Mouse (Mus musculus): ENCODE measurements around the gene Yes1.
"Not testable (repeated sequence)": the region's sequence is repeated elsewhere in the genome, so short reads cannot be mapped to it uniquely, and the experiment has no call there.

Yes1 gene

GRCm38 (mm10) chr5:32610801-32611340, at the start of gene Yes1:
Gene Yes1, plus strand, starts transcription at chr5:32611171.
- peak; percentile 75 for DNase-seq (ENCODE audit: low read depth, low spot score)

DNA sequence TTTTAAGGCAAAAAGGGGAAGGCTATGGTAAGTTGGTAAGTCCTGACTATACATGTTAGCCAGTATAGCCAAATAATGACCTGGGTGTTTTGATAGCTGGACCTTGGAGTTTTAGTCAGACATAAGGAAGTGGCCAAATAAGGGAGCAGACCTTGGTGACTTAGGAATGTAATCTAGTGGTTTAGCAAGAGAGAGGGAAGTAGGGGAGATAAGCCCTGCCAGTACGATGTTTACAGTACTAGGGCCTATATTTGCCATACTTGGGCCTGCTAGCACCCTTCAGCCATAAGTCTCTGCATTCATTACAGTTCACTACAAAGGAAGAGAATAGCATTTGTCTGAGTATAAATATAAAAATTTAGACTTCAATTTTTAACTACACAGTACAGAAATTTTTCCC, 46.3 kb upstream of the Yes1 start:
- no peak for DNase-seq (ENCODE audit: low read depth, low spot score)

DNA sequence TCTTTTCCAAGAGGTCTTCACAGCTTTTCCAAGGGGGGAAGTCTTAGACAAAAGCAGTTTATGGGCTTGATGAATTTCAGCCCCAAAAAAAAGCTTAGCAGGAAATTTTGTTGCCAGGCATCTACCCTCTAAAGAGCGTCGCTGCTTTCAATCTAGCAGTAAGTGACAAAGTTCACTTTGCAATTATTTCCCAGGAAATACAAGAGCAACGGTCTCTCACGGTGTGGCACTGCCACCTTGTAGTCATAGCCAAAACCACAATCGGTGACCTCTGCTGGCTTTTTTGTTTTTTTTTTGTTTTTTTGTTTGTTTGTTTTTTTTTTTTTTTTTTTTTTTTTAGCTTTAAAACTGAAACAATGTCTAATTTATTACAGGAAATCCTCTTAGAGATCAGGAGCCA, 39.2 kb upstream of the Yes1 start:
- DNase-seq (ENCODE audit: low read depth, low spot score), result no peak

DNA sequence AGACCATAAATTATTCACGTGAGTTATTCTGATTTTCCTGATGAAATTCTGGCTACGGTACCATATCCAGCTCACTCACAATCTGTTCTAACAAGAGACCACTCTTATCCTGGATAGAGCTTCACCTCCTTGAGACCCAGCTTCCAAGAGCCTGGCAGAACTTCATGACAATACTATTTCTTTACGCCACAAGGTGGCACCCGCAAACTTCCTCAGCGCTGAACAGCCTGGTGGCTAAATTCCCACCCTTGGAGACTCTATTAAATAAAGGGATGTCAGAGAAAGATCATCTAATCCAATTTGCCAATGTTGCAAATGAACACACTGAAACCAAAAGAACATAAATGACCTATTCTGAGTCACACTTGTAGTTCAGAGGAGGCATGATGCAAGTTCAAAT, 22.8 kb upstream of the Yes1 start:
- DNase-seq (ENCODE audit: low read depth, low spot score), result peak; percentile 39

DNA sequence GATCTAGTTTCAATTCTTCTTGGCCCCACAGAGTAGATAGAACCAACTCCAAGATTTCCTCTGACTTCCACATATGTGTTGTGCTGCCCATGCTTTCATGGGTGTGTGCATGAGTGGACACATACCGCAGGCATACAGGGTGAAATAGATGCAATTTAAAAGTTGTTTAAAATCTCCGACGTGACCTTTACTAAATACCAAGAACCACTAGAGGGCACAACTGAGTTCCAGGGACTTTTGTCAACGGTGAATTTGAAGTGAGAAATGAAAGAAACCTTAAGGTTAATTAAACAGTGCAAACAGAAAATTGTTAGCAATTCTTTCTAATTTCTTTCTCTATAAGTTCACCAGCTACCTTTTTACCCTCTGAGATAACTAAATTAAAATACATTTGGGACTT, 17.2 kb upstream of the Yes1 start:
- no peak for DNase-seq (ENCODE audit: low read depth, low spot score)

DNA sequence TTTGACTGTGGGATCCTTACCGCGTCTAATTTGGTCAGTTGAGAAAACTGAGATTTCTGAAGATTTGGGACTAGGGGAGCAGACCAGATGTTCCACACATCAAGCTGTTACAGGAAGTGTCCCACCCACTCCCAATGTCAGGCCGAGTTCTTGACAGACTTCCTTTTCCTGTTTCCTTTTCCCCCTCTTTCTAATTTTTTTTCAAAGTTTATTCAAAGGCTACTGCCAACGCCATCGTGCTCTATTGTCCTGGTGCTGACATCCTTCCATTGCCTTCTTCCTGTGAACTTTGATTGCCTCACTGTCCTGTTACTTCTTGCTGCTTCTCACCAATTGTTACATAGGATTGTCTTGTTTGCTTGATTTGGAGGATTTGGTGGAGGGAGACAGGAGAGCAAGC, 16.6 kb upstream of the Yes1 start:
- no peak for DNase-seq (ENCODE audit: low read depth, low spot score)

- no peak for DNase-seq (ENCODE audit: low read depth, low spot score)
Observed at GRCm38 (mm10) chr5:32605911-32606310, 5.1 kb upstream of the Yes1 start.

DNA sequence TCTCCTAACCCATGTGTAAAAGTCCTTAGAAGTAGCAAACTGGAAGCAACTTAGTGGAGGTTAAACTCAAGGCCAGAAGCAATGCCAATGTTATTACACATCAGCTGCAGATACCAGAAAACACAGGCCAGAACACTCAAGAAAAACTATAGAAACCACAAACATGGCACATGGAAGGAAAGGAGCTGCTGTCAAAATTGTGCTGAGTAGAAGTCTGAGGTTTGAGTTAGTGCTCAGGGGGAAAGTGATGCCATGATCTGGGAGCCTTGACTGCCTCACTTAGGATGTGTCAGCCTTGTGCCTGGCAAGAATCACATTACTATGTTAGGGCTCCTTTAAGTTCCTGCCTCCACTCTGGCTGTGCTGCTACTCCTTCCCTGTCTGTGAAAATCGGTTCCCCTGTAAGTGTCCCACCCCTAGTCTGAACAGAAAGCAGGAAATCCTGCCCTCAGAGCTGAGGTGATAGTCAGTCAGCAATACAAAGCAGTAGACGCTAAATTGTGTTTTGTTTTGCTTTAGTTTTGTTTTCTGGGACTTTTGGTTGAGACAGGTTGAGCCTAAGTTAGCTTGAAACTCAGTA, 3.1 kb upstream of the Yes1 start:
- DNase-seq (ENCODE audit: low read depth, low spot score), result no peak

DNA sequence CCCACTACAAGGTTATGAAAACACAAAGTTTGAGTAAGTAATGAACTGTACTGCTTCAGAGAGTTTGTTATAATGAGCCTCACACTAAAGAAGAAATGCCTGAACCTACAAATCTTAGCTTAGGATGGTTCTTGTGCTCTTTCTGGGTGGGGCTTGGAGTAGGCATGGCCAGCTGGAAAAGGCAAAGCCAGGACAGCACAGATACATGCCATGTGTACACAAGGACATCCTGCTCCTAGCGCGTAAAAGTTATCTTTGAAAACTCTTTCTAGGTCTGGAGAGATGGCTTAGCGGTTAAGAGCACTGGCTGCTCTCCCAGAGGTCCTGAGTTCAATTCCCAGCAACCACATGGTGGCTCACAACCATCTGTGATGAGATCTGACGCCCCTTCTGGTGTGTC, 2.5 kb upstream of the Yes1 start:
- DNase-seq (ENCODE audit: low read depth, low spot score), result no peak

- DNase-seq (ENCODE audit: low read depth, low spot score), result no peak
Observed at GRCm38 (mm10) chr5:32610064-32610800, 739 bp upstream of the Yes1 start.

GRCm38 (mm10) chr5:32611341-32611961, 480 bp downstream of the Yes1 start:
- DNase-seq (ENCODE audit: low read depth, low spot score), result peak; percentile 37

- DNase-seq (ENCODE audit: low read depth, low spot score), result no peak
Observed at GRCm38 (mm10) chr5:32614291-32614690, 3.3 kb downstream of the Yes1 start.

DNA sequence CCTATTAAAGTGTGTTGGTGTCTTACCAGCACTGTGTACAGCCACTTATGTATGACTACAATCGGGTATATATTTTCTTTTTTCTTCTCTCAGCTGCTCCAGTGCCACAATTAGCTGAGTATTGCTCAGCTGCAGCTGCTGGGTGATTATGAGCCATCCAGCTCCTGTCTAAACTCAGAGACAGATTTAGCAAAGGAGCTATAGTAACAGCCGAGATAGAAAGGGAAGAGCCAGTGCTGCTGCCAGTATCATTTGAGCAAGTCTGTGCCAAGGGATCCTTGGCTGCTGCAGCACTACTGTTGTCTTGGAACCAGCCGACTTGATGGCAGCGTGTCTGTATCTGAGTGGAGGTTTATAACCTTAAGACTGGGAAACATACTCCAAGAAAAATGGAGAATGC, 3.7 kb downstream of the Yes1 start:
- no peak for DNase-seq (ENCODE audit: low read depth, low spot score)

DNA sequence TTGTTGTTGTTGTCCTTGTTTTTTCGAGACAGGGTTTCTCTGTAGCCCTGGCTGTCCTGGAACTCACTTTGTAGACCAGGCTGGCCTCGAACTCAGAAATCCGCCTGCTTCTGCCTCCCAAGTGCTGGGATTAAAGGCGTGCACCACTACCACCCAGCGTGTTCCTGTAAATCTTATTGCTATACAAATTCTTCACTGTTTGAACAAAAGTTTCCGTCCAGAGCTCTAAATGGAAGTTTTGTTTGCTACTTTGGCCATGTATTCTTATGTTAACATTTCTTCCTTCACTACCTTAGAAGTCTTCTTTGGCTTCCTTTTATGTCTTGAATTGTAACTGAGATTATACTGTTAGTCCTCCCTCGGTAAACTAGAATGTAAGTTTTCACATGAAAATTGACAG, 5.5 kb downstream of the Yes1 start:
- not testable (repeated sequence) for DNase-seq (ENCODE audit: low read depth, low spot score)

DNA sequence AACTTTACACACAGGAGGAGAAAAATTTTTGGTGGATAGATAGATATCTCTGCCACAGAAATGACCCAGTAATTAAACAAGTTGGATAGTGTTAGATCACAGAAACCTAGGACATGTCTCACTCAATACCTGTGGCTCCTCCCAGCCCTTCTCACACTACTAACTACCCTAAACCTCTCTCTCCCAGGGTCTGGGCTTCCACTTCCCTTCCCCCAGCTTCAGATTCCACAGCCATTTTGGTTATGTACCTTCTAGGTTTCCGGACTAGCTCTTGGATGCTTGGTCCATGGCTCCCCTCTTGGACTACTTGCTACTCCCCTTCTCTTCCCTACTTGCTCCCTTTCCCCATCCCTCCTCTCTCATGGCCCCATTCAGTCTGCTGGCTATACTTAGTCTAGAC, 6.9 kb downstream of the Yes1 start:
- no peak for DNase-seq (ENCODE audit: low read depth, low spot score)

GRCm38 (mm10) chr5:32623649-32624048, 12.7 kb downstream of the Yes1 start:
- DNase-seq (ENCODE audit: low read depth, low spot score), result no peak

GRCm38 (mm10) chr5:32624777-32625176, 13.8 kb downstream of the Yes1 start:
- DNase-seq (ENCODE audit: low read depth, low spot score), result no peak

GRCm38 (mm10) chr5:32633185-32633584, 22.2 kb downstream of the Yes1 start:
- no peak for DNase-seq (ENCODE audit: low read depth, low spot score)

DNA sequence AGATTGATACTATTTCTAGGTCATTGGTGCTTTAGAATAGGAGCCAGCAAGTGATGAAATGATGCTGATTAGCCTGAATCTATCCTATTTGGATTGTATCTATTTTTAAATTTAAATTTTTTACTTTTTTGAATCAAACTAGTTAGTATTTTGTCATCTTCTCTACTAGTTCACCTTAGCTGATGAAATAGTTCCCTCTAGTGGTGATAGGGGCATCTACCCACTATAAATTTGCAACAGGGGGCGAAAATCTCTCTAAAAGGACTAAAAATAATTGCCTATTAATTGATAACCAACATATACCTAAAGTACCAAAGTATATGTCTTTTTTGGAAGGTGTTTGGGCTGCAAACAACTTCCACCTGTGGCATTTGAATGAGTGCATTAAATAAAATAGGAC, 46.4 kb downstream of the Yes1 start:
- no peak for DNase-seq (ENCODE audit: low read depth, low spot score)

DNA sequence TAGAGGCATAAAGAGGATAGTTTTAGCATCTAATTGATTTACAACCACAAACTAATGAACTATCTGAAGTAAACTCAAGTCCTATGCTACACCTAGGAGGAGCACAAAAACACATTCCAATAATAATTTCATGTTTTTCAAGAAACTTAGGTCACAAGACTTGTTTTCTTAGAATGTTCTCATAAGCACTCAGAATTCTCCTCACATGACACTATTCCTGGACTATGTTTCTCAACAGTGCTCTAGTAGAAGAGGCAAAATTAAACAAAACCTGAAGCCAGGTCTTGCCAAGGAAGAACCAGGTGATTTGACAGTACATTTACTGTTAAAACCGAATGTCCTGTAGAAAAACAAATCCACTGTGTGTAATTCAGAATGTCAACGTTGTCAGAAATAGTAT, 71.5 kb downstream of the Yes1 start:
- no peak for DNase-seq (ENCODE audit: low read depth, low spot score)

GRCm38 (mm10) chr5:32693411-32693810, 82.4 kb downstream of the Yes1 start:
- no peak for DNase-seq (ENCODE audit: low read depth, low spot score)

DNA sequence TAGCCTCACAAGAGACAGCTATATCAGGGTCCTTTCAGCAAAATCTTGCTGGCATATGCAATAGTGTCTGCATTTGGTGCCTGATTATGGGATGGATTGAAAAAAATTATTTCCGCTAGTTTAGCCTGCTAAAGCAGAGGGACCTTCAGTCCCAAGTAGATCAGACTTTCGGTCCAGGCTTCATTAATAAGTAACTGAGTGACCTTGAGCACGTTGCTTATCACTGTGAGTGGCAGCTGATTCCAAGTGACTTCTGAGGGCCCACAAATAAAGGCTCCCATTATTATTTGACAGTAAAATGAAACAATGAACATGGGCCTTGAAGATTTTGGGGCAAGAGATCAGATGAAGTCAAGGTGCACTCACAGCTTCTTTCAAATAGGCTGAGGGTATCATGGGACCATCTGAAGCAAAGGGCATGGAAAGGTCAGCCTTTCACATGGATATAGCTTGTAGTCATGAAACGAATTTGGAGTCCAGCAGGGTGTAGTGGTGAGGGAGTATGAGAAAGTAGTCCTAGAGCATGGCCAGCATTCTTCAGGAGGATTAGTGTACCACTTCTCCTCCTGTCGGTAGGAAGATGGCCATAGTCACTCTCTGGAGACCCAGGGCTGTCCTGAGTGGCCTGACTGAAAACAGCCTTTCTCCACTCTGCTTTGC, 86.4 kb downstream of the Yes1 start:
- DNase-seq (ENCODE audit: low read depth, low spot score), result no peak

Measured in embryo, embryonic 11.5 days (tissue).